Mouse (Mus musculus) liver, embryonic 12.5 days (tissue): ENCODE data around the gene Pemt. TPM values are rescaled to one million over a fixed set of nuclear protein-coding genes. Genes with fewer than 3 reads are reported as not detected.
A peak's percentile ranks its signal among the peaks of the same experiment; 100 is the strongest.

Experiments
- ATAC-seq: fragments of 200-750 bp; cut with Nextera tagmentation; 2 replicates; pipeline ENCODE4 v1.8.0; 2017; ENCODE audit warnings: moderate number of reproducible peaks, mild to moderate bottlenecking, moderate library complexity
- H3K27ac ChIP-seq: fragments of 300-500 bp; sonication (generic); 2 replicates; pipeline ENCODE4 v1.5.1; 2016; ENCODE audit warnings: mild to moderate bottlenecking
- H3K27me3 ChIP-seq: fragments of 300-500 bp; sonication (generic); replicated peaks from 2 replicates; pipeline ENCODE4 v1.6.1; 2016; ENCODE audit warnings: mild to moderate bottlenecking, moderate library complexity
- H3K36me3 ChIP-seq: fragments of 300-500 bp; sonication (generic); 2 replicates; pipeline ENCODE4 v1.6.1; 2016; ENCODE audit warnings: mild to moderate bottlenecking, moderate library complexity
- H3K4me1 ChIP-seq: fragments of 300-500 bp; sonication (generic); 2 replicates; pipeline ENCODE4 v1.6.1; 2016
- H3K4me2 ChIP-seq: fragments of 300-500 bp; sonication (generic); 2 replicates; pipeline ENCODE4 v1.6.1; 2016; ENCODE audit warnings: mild to moderate bottlenecking, moderate library complexity
- H3K4me3 ChIP-seq: fragments of 300-500 bp; sonication (generic); 2 replicates; pipeline ENCODE4 v1.5.1; 2016; ENCODE audit warnings: mild to moderate bottlenecking, moderate library complexity
- H3K9ac ChIP-seq: fragments of 300-500 bp; sonication (generic); 2 replicates; pipeline ENCODE4 v1.6.1; 2016; ENCODE audit warnings: mild to moderate bottlenecking, moderate library complexity
- H3K9me3 ChIP-seq: fragments of 300-500 bp; sonication (generic); replicated peaks from 2 replicates; pipeline ENCODE4 v1.6.1; 2016; ENCODE audit warnings: mild to moderate bottlenecking, moderate library complexity
- WGBS: fragments of 180-500 bp; shearing (Covaris S2); methylation state at CpG from one replicate; pipeline ENCODE4 v1.1.7; 2016; ENCODE audit not compliant: insufficient replicate concordance; 5-methylcytosine and 5-hydroxymethylcytosine counted together
- polyA plus RNA-seq: library from polyadenylated mRNA; unstranded; fragments of >200 nt; fragmentation: Nextera tagmentation; extraction: Ambion mirVana; gene quantifications from 2 replicates; pipeline ENCODE4 v1.2.1, GENCODE M21; 2016

The Pemt gene
- 7.3 and 8.1 TPM in 2 replicates for polyA plus RNA-seq

DNA sequence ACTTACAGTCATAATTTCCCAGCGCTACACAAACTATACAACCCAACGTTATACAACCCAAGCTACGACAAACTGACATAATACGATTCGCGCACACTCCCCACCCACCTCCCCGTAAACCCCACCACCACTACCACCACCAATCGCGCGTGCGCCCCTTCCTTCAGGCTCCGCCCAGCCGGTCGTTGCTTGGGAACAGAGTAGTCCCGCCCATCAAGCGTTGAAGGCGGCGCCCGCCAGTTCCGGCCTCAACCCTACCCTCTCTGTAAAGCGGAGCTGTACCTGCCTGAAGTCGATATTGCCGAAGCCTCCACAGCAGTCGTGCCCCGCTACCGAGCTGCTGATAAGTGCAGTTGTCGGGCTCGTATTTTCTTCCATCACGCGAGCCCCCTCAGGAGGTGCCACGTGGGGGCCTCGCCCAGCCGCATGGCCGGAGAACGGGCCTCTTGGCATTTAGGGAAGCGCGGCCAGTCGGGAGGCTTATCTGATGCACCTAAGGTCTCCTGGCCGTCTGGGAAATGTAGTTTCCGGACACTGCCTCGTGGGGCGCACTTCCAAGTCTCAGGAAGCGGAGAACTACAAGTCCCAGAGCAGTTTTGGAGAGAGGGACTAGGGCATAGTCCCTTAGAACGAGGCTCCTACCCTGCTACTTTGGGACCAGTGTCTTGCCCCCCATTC lies at the start of gene Pemt:
Pemt (minus strand) TSS at position 432 of the 678 bp plus-strand sequence.
- H3K9me3 ChIP-seq, result no peaks in the 10 kb centered on the region
- H3K27me3 ChIP-seq, result 0 out of 2 replicates have a peak, but pooled peaks cover 8% of the 10 kb centered on the region
- no peaks in the 10 kb centered on the region for H3K36me3 ChIP-seq
- H3K9ac ChIP-seq, result peak within 1 kb of the TSS; percentile 64
- H3K27ac ChIP-seq, result peak within 1 kb of the TSS; percentile 81
- WGBS, result under 1% methylated on average over 44 of the region's 44 CpGs
- peak; percentile 96 for ATAC-seq
- peak within 1 kb of the TSS; percentile 72 for H3K4me2 ChIP-seq
- H3K4me1 ChIP-seq, result peaks cover 22% of the 10 kb centered on the region
- H3K4me3 ChIP-seq, result peak within 1 kb of the TSS; percentile 60

- Histone ChIP-seq H3K36me3 (no peaks in the 10 kb centered on the region), H3K9me3 (no peaks in the 10 kb centered on the region), H3K4me2 (no peak overlapping the region), H3K27me3 (no peaks in the 10 kb centered on the region), H3K4me3 (no peak overlapping the region), H3K9ac (no peak overlapping the region), H3K4me1 (peaks cover 66% of the 10 kb centered on the region), H3K27ac (no peak overlapping the region)
- ATAC-seq, result no peak
- 54% methylated on average over 9 of the region's 9 CpGs for WGBS
These were observed 48.9 kb upstream of the Pemt start for GRCm38 (mm10) chr11:60094909-60095810.

DNA sequence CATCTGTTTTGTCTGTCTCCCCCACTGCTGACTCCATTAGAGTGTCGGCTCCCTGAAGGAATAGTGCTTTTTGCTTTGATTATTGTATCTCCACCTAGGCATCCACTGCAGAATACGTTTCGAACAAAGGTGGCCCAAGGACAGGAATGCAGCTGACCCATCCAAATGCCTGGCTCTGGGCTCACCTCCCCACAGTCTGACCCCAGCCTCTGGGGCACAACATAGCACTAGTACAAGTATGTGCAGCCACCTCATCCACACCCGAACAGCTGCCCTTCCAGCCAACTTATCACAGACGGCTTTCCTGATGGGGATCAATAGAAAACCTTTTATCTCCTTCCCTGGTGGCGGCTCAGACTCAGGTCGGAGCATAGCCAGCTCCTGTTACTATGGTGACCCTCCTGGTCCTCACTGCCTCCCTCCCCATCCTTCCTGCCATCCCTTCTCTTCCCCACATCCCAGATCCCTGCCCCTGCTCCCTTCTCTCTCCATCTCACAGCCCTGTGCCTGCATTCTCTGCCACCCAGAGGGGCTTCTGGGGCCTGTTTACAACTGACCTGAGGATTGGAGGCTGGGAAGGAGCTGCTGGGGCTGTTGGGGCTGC lies 47.8 kb upstream of the Pemt start:
- Histone ChIP-seq H3K9ac (no peak overlapping the region), H3K27ac (no peak overlapping the region), H3K27me3 (no peaks in the 10 kb centered on the region), H3K9me3 (no peaks in the 10 kb centered on the region), H3K4me2 (no peak overlapping the region), H3K36me3 (no peaks in the 10 kb centered on the region), H3K4me1 (peaks cover 65% of the 10 kb centered on the region), H3K4me3 (no peak overlapping the region)
- 52% methylated on average over 7 of the region's 7 CpGs for WGBS
- ATAC-seq, result no peak

- Histone ChIP-seq H3K4me2 (no peak overlapping the region), H3K4me1 (peaks cover 73% of the 10 kb centered on the region), H3K9ac (no peak overlapping the region), H3K4me3 (no peak overlapping the region), H3K27me3 (no peaks in the 10 kb centered on the region), H3K36me3 (no peaks in the 10 kb centered on the region), H3K9me3 (no peaks in the 10 kb centered on the region), H3K27ac (no peak overlapping the region)
- no peak for ATAC-seq
These were observed 46.9 kb upstream of the Pemt start for GRCm38 (mm10) chr11:60093227-60093626.

GRCm38 (mm10) chr11:60091422-60091761 lies 45.1 kb upstream of the Pemt start:
- Histone ChIP-seq H3K27me3 (no peaks in the 10 kb centered on the region), H3K36me3 (no peaks in the 10 kb centered on the region), H3K4me2 (peak overlapping the region; percentile 37; the same call in 1 of the 2 replicates), H3K4me3 (no peak overlapping the region), H3K9me3 (no peaks in the 10 kb centered on the region), H3K9ac (peak overlapping the region; percentile 23; the same call in 1 of the 2 replicates), H3K27ac (peak overlapping the region; percentile 57; the same call in 1 of the 2 replicates), H3K4me1 (peaks cover 74% of the 10 kb centered on the region)
- 59% methylated on average over 7 of the region's 7 CpGs for WGBS
- no peak for ATAC-seq

- ATAC-seq, result peak; percentile 60
- H3K9ac ChIP-seq, result peak overlapping the region; percentile 23; the same call in 1 of the 2 replicates
- 23% methylated on average over 5 of the region's 5 CpGs for WGBS
- H3K36me3 ChIP-seq, result no peaks in the 10 kb centered on the region
- H3K9me3 ChIP-seq, result no peaks in the 10 kb centered on the region
- peaks cover 74% of the 10 kb centered on the region for H3K4me1 ChIP-seq
- H3K4me2 ChIP-seq, result peak overlapping the region; percentile 37
- no peak overlapping the region for H3K4me3 ChIP-seq
- H3K27ac ChIP-seq, result peak overlapping the region; percentile 57
- no peaks in the 10 kb centered on the region for H3K27me3 ChIP-seq
These were observed 44.6 kb upstream of the Pemt start for GRCm38 (mm10) chr11:60090696-60091421.

DNA sequence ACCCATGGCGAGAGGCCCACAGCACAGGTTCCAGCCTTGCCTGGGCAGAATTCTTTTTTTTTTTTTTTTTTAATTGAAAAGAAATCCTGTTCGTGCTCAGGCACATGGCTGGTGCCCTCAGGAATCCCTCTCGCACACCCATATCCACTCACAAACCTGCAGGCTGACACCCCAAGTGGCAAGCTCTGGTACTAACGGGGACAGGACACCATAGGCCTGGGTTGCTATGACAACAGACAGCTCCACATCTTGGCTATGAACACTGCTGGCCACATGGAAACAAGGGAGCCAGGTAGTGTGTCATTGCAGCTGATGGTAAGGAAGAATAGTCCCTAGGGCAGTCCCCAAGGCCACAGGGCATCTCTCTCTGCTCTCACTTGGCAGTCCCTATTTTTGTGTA lies 42.7 kb upstream of the Pemt start:
- 46% methylated on average over 4 of the region's 4 CpGs for WGBS
- Histone ChIP-seq H3K4me2 (no peak overlapping the region), H3K4me1 (peaks cover 56% of the 10 kb centered on the region), H3K9me3 (no peaks in the 10 kb centered on the region), H3K27ac (no peak overlapping the region), H3K4me3 (no peak overlapping the region), H3K9ac (no peak overlapping the region), H3K27me3 (no peaks in the 10 kb centered on the region), H3K36me3 (no peaks in the 10 kb centered on the region)
- no peak for ATAC-seq

DNA sequence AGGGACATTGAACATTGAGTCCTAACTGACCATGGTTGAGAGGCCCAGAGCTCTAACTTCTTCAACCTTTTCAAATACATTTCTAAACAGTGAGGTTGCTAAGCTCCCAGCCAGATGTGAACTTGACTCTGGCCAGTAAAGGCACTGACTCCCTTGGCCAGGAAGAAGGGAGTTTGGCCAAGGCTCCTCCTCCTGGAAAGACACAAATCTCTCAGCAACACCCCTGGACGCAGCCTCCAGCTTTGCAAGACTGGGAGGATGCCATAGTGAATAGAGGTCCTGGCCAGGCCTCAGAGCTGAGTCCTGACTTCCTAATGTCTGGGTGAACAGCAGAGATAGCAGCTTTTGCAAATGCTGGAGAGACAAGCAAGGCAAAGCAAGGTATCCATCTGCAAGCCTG lies 40.4 kb upstream of the Pemt start:
- WGBS, result 68% methylated on average over 1 of the region's 1 CpGs
- Histone ChIP-seq H3K9ac (no peak overlapping the region), H3K36me3 (no peaks in the 10 kb centered on the region), H3K4me1 (peaks cover 33% of the 10 kb centered on the region), H3K4me2 (no peak overlapping the region), H3K27ac (no peak overlapping the region), H3K27me3 (0 out of 2 replicates have a peak, but pooled peaks cover 5% of the 10 kb centered on the region), H3K4me3 (no peak overlapping the region), H3K9me3 (no peaks in the 10 kb centered on the region)
- ATAC-seq, result no peak

DNA sequence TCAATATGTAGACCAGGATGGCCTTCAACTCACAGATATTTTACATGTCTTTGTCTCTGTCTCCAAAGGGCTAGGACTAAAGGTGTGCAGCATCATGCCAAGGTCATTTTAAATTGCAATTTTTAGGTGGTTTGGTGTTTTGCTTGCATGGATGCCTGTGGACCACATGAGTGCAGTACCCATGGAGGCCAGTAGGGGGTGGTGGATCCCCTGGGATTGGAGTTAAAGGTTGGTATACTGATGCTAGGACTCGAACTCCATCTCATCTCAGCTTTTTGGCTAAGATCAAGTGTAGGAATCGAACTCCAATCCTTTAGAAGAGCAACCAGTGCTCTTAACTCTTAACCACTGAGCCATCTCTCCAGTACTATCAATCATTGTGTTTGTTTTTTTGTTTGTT lies 38.3 kb upstream of the Pemt start:
- Histone ChIP-seq H3K9ac (no peak overlapping the region), H3K36me3 (no peaks in the 10 kb centered on the region), H3K4me1 (peaks cover 14% of the 10 kb centered on the region; the same call in 1 of the 2 replicates), H3K4me3 (no peak overlapping the region), H3K27me3 (0 out of 2 replicates have a peak, but pooled peaks cover 5% of the 10 kb centered on the region), H3K27ac (no peak overlapping the region), H3K4me2 (no peak overlapping the region), H3K9me3 (no peaks in the 10 kb centered on the region)
- ATAC-seq, result no peak
- WGBS, result 17% methylated on average over 2 of the region's 2 CpGs

DNA sequence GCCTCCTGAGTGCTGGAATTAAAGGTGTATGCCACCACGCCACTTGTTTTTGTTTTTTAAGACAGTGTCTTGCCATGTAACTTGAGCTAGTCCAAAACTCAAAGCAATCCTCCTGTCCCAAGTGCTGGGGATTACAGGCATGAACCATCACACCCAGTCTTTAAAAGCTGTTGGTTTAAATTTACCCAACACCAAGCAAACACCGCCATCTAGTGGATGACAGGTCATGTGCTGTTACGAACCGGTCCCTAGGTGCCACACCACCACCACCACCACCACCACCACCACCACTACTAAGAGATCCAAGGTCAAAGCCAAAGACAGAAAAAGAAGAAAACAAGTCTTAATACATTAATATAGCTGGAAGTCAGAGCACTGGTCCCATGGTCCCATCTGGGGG lies 30.5 kb upstream of the Pemt start:
- no peak overlapping the region for H3K4me2 ChIP-seq
- no peak overlapping the region for H3K4me3 ChIP-seq
- 8% methylated on average over 4 of the region's 4 CpGs for WGBS
- no peaks in the 10 kb centered on the region for H3K36me3 ChIP-seq
- 0 out of 2 replicates have a peak, but pooled peaks cover 3% of the 10 kb centered on the region for H3K27me3 ChIP-seq
- H3K27ac ChIP-seq, result no peak overlapping the region
- H3K9ac ChIP-seq, result no peak overlapping the region
- 0 out of 2 replicates have a peak, but pooled peaks cover 3% of the 10 kb centered on the region for H3K4me1 ChIP-seq
- no peaks in the 10 kb centered on the region for H3K9me3 ChIP-seq
- ATAC-seq, result no peak

GRCm38 (mm10) chr11:60076183-60076582 lies 29.9 kb upstream of the Pemt start:
- Histone ChIP-seq H3K9me3 (no peaks in the 10 kb centered on the region), H3K4me3 (no peak overlapping the region), H3K27me3 (0 out of 2 replicates have a peak, but pooled peaks cover 3% of the 10 kb centered on the region), H3K36me3 (no peaks in the 10 kb centered on the region), H3K4me2 (no peak overlapping the region), H3K9ac (no peak overlapping the region), H3K4me1 (0 out of 2 replicates have a peak, but pooled peaks cover 8% of the 10 kb centered on the region), H3K27ac (no peak overlapping the region)
- WGBS, result 44% methylated on average over 3 of the region's 3 CpGs
- no peak for ATAC-seq
